Mouse (Mus musculus): ENCODE data around the gene Atp8b4.

Atp8b4 gene

GRCm38 (mm10) chr2:126500521-126500920, at the start of gene Atp8b4:
Gene Atp8b4, minus strand, starts transcription at chr2:126500674.
- Histone ChIP-seq H3K36me3 (ENCODE audit: insufficient read depth, low read length) (no peaks in the 10 kb centered on the region), H3K9me3 (ENCODE audit: low read length) (peaks cover 5% of the 10 kb centered on the region), H3K4me3 (replicated peaks; ENCODE audit: low read length) (no peak within 1 kb of the TSS), H3K27me3 (ENCODE audit: insufficient read depth, low read length) (no peaks in the 10 kb centered on the region), H3K4me1 (replicated peaks; ENCODE audit: low read depth, low read length) (peaks cover 12% of the 10 kb centered on the region)
- TF ChIP-seq CTCF (conservative IDR thresholded peaks at IDR 0.05; ENCODE audit: low read length) (no peak), NANOG (IDR thresholded peaks at IDR 0.05; ENCODE audit: borderline replicate concordance, low read length) (no peak), POU5F1 (IDR thresholded peaks at IDR 0.05; ENCODE audit: borderline replicate concordance, low read length) (no peak)

GRCm38 (mm10) chr2:126549681-126550080, 49.2 kb upstream of the Atp8b4 start:
- Histone ChIP-seq H3K36me3 (ENCODE audit: insufficient read depth, low read length) (0 out of 2 replicates have a peak, but pooled peaks cover under 1% of the 10 kb centered on the region), H3K4me3 (replicated peaks; ENCODE audit: low read length) (no peak overlapping the region), H3K9me3 (ENCODE audit: low read length) (peaks cover 24% of the 10 kb centered on the region), H3K4me1 (replicated peaks; ENCODE audit: low read depth, low read length) (peaks cover 26% of the 10 kb centered on the region), H3K27me3 (ENCODE audit: insufficient read depth, low read length) (no peaks in the 10 kb centered on the region)
- TF ChIP-seq NANOG (IDR thresholded peaks at IDR 0.05; ENCODE audit: borderline replicate concordance, low read length) = no peak
- TF ChIP-seq POU5F1 (IDR thresholded peaks at IDR 0.05; ENCODE audit: borderline replicate concordance, low read length) = no peak
- TF ChIP-seq CTCF (conservative IDR thresholded peaks at IDR 0.05; ENCODE audit: low read length) = no peak

- Histone ChIP-seq H3K9me3 (ENCODE audit: low read length) (peaks cover 24% of the 10 kb centered on the region), H3K4me3 (replicated peaks; ENCODE audit: low read length) (no peak overlapping the region), H3K36me3 (ENCODE audit: insufficient read depth, low read length) (no peaks in the 10 kb centered on the region), H3K4me1 (replicated peaks; ENCODE audit: low read depth, low read length) (peaks cover 5% of the 10 kb centered on the region), H3K27me3 (ENCODE audit: insufficient read depth, low read length) (no peaks in the 10 kb centered on the region)
- no peak for TF ChIP-seq POU5F1 (IDR thresholded peaks at IDR 0.05; ENCODE audit: borderline replicate concordance, low read length)
- no peak for TF ChIP-seq NANOG (IDR thresholded peaks at IDR 0.05; ENCODE audit: borderline replicate concordance, low read length)
- TF ChIP-seq CTCF (conservative IDR thresholded peaks at IDR 0.05; ENCODE audit: low read length) = no peak
Measured at GRCm38 (mm10) chr2:126546392-126546791, 45.9 kb upstream of the Atp8b4 start.

GRCm38 (mm10) chr2:126545297-126545696, 44.8 kb upstream of the Atp8b4 start:
- H3K4me3 ChIP-seq (replicated peaks; ENCODE audit: low read length) = no peak overlapping the region
- no peaks in the 10 kb centered on the region for H3K36me3 ChIP-seq (ENCODE audit: insufficient read depth, low read length)
- no peaks in the 10 kb centered on the region for H3K27me3 ChIP-seq (ENCODE audit: insufficient read depth, low read length)
- peaks cover 16% of the 10 kb centered on the region for H3K9me3 ChIP-seq (ENCODE audit: low read length)
- H3K4me1 ChIP-seq (replicated peaks; ENCODE audit: low read depth, low read length) = no peaks in the 10 kb centered on the region
- TF ChIP-seq POU5F1 (IDR thresholded peaks at IDR 0.05; ENCODE audit: borderline replicate concordance, low read length) (no peak), NANOG (IDR thresholded peaks at IDR 0.05; ENCODE audit: borderline replicate concordance, low read length) (no peak), CTCF (conservative IDR thresholded peaks at IDR 0.05; ENCODE audit: low read length) (no peak)

GRCm38 (mm10) chr2:126542211-126542610, 41.7 kb upstream of the Atp8b4 start:
- H3K27me3 ChIP-seq (ENCODE audit: insufficient read depth, low read length) = no peaks in the 10 kb centered on the region
- TF ChIP-seq NANOG (IDR thresholded peaks at IDR 0.05; ENCODE audit: borderline replicate concordance, low read length) (no peak), CTCF (conservative IDR thresholded peaks at IDR 0.05; ENCODE audit: low read length) (no peak), POU5F1 (IDR thresholded peaks at IDR 0.05; ENCODE audit: borderline replicate concordance, low read length) (no peak)

GRCm38 (mm10) chr2:126540390-126540925, 40.0 kb upstream of the Atp8b4 start:
- no peaks in the 10 kb centered on the region for H3K9me3 ChIP-seq (ENCODE audit: low read length)
- H3K36me3 ChIP-seq (ENCODE audit: insufficient read depth, low read length) = no peaks in the 10 kb centered on the region
- H3K4me1 ChIP-seq (replicated peaks; ENCODE audit: low read depth, low read length) = no peaks in the 10 kb centered on the region
- no peak for TF ChIP-seq CTCF (conservative IDR thresholded peaks at IDR 0.05; ENCODE audit: low read length)
- no peak for TF ChIP-seq NANOG (IDR thresholded peaks at IDR 0.05; ENCODE audit: borderline replicate concordance, low read length)
- TF ChIP-seq POU5F1 (IDR thresholded peaks at IDR 0.05; ENCODE audit: borderline replicate concordance, low read length) = no peak
- no peak overlapping the region for H3K4me3 ChIP-seq (replicated peaks; ENCODE audit: low read length)
- no peaks in the 10 kb centered on the region for H3K27me3 ChIP-seq (ENCODE audit: insufficient read depth, low read length)

More at GRCm38 (mm10) chr2:126542211-126542610, 41.7 kb upstream of the Atp8b4 start:
- no peak overlapping the region for H3K4me3 ChIP-seq (replicated peaks; ENCODE audit: low read length)
- H3K9me3 ChIP-seq (ENCODE audit: low read length) = no peaks in the 10 kb centered on the region
- no peaks in the 10 kb centered on the region for H3K4me1 ChIP-seq (replicated peaks; ENCODE audit: low read depth, low read length)
- no peaks in the 10 kb centered on the region for H3K36me3 ChIP-seq (ENCODE audit: insufficient read depth, low read length)

- Histone ChIP-seq H3K36me3 (ENCODE audit: insufficient read depth, low read length) (no peaks in the 10 kb centered on the region), H3K27me3 (ENCODE audit: insufficient read depth, low read length) (no peaks in the 10 kb centered on the region), H3K9me3 (ENCODE audit: low read length) (peaks cover 15% of the 10 kb centered on the region), H3K4me3 (replicated peaks; ENCODE audit: low read length) (no peak overlapping the region), H3K4me1 (replicated peaks; ENCODE audit: low read depth, low read length) (no peaks in the 10 kb centered on the region)
- TF ChIP-seq POU5F1 (IDR thresholded peaks at IDR 0.05; ENCODE audit: borderline replicate concordance, low read length) (no peak), NANOG (IDR thresholded peaks at IDR 0.05; ENCODE audit: borderline replicate concordance, low read length) (no peak), CTCF (conservative IDR thresholded peaks at IDR 0.05; ENCODE audit: low read length) (no peak)
Measured at GRCm38 (mm10) chr2:126537654-126538053, 37.2 kb upstream of the Atp8b4 start.

- Histone ChIP-seq H3K36me3 (ENCODE audit: insufficient read depth, low read length) (no peaks in the 10 kb centered on the region), H3K27me3 (ENCODE audit: insufficient read depth, low read length) (no peaks in the 10 kb centered on the region), H3K9me3 (ENCODE audit: low read length) (peaks cover 48% of the 10 kb centered on the region), H3K4me1 (replicated peaks; ENCODE audit: low read depth, low read length) (peaks cover 2% of the 10 kb centered on the region), H3K4me3 (replicated peaks; ENCODE audit: low read length) (no peak overlapping the region)
- no peak for TF ChIP-seq POU5F1 (IDR thresholded peaks at IDR 0.05; ENCODE audit: borderline replicate concordance, low read length)
- no peak for TF ChIP-seq CTCF (conservative IDR thresholded peaks at IDR 0.05; ENCODE audit: low read length)
- no peak for TF ChIP-seq NANOG (IDR thresholded peaks at IDR 0.05; ENCODE audit: borderline replicate concordance, low read length)
Measured at GRCm38 (mm10) chr2:126530581-126530980, 30.1 kb upstream of the Atp8b4 start.

GRCm38 (mm10) chr2:126527461-126527860, 27.0 kb upstream of the Atp8b4 start:
- no peak overlapping the region for H3K4me3 ChIP-seq (replicated peaks; ENCODE audit: low read length)
- peaks cover 34% of the 10 kb centered on the region for H3K9me3 ChIP-seq (ENCODE audit: low read length)
- no peak for TF ChIP-seq NANOG (IDR thresholded peaks at IDR 0.05; ENCODE audit: borderline replicate concordance, low read length)
- TF ChIP-seq POU5F1 (IDR thresholded peaks at IDR 0.05; ENCODE audit: borderline replicate concordance, low read length) = no peak
- no peak for TF ChIP-seq CTCF (conservative IDR thresholded peaks at IDR 0.05; ENCODE audit: low read length)
- peaks cover 33% of the 10 kb centered on the region for H3K4me1 ChIP-seq (replicated peaks; ENCODE audit: low read depth, low read length)
- H3K36me3 ChIP-seq (ENCODE audit: insufficient read depth, low read length) = no peaks in the 10 kb centered on the region
- H3K27me3 ChIP-seq (ENCODE audit: insufficient read depth, low read length) = no peaks in the 10 kb centered on the region
